Mouse (Mus musculus): ENCODE results near the gene Ece1. TPM values are rescaled to one million over a fixed set of nuclear protein-coding genes. Genes with fewer than 3 reads are reported as not detected.

The Ece1 gene
- total and polyA plus RNA-seq, 3 experiments: under 0.01 to 0.02 TPM; not detected in 1

DNA sequence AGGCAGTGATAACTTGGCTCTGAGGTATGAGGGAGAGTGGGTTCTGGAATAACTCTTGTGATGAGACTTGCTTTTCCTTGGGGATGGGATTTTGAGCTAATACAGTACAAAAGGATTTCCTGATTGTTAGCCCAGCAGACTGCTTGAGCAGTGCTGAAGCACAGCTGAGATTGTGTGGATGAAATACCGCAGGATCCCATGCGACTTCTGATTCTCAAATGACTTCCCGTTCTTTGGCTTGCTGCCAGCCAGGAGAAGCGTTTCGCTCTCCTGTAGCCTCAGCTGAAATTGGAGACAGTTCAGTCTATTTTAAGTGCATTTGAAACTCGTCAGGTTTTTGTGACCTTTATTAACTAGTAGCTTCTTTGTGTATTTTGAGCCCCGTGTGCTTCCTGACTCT lies 138.6 kb downstream of the Ece1 start:
- DNase-seq (ENCODE audit: low spot score) (no peak), ATAC-seq (ENCODE audit: extremely low read depth, insufficient number of reproducible peaks, low FRiP score, poor library complexity, severe bottlenecking) (no peak)
- no peak overlapping the region for H3K4me3 ChIP-seq (ENCODE audit: low read depth, low read length)
- H3K27me3 ChIP-seq (ENCODE audit: insufficient read depth, low read length): no peaks in the 10 kb centered on the region
- TF ChIP-seq GATA1 (IDR thresholded peaks at IDR 0.05; ENCODE audit: borderline replicate concordance, low read length): no peak
- H3K9me3 ChIP-seq (replicated peaks): no peaks in the 10 kb centered on the region
- peaks cover 22% of the 10 kb centered on the region for H3K4me1 ChIP-seq (ENCODE audit: insufficient read depth, low read depth, low read length)
- peaks cover 93% of the 10 kb centered on the region for H3K36me3 ChIP-seq (replicated peaks)

DNA sequence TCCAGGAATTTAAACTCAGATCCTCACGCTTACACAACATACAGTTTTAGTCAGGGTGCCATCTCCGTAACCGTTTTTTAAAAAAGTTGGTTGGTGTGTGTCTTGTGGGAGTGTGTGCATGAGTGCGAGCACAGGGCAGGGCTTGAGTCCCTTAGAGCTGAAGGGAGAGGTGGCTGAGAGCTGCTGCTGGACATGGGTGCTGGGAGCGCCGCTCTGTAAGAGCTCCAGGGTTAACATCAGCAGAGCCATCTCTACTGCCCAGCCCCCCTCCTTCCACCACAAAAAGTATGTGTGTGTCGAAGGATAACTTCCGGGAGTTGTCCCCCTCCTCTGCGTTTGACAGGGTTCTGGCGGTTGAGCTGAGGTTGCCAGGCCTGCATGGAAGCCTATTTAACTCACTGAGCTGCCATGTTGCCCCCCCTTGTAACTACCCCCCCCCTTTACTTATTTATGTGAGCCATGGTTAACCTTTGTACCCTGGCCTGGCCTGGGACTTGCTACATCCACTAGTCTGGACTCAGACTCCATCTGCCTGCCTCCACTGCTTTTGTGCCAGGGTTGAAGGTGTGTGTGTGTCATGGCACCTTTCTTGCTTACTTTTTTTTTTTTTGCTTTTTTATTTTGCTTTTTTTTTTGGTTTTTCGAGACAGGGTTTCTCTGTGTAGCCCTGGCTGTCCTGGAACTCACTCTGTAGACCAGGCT lies 142.0 kb downstream of the Ece1 start:
- ATAC-seq (ENCODE audit: extremely low read depth, insufficient number of reproducible peaks, low FRiP score, poor library complexity, severe bottlenecking): no peak
- no peak for DNase-seq (ENCODE audit: low spot score)
- TF ChIP-seq POLR2AphosphoS5 (IDR thresholded peaks at IDR 0.05; ENCODE audit: insufficient replicate concordance, low read depth, low read length) (no peak), GATA1 (IDR thresholded peaks at IDR 0.05; ENCODE audit: borderline replicate concordance, low read length) (no peak), TAL1 (conservative IDR thresholded peaks at IDR 0.05; ENCODE audit: low read depth, low read length) (no peak), CTCF (IDR thresholded peaks at IDR 0.05; ENCODE audit: low read depth, low read length) (no peak), GATA2 (IDR thresholded peaks at IDR 0.05; ENCODE audit: borderline replicate concordance, low read depth, low read length) (no peak)
- Histone ChIP-seq H3K4me3 (ENCODE audit: low read depth, low read length) (no peak overlapping the region), H3K36me3 (replicated peaks) (peaks cover 89% of the 10 kb centered on the region), H3K27me3 (ENCODE audit: insufficient read depth, low read length) (no peaks in the 10 kb centered on the region), H3K9me3 (replicated peaks) (no peaks in the 10 kb centered on the region), H3K4me1 (ENCODE audit: insufficient read depth, low read depth, low read length) (peaks cover 13% of the 10 kb centered on the region; the same call in 1 of the 2 replicates)

DNA sequence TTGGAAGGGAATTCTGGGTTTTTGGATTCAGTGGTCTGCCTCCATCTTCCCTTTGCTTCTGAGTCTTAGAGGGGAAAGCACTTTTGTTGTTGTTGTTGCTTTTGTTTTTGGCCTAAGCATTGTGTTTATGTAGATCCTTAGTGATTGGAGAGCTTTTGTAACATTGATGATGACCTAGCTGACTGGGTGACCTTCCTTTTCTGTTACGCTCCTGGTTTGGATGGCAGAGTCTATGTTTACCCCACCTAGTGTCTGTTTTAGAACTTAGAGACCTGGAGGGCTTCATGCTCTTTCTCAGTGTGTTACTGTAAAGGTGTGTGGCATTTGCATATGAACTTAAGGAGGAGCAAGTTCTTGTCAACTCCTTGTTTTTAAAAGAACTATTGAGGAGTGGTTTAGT lies 143.7 kb downstream of the Ece1 start:
- peaks cover 86% of the 10 kb centered on the region for H3K36me3 ChIP-seq (replicated peaks)
- no peak overlapping the region for H3K4me3 ChIP-seq (ENCODE audit: low read depth, low read length)
- no peak for ATAC-seq (ENCODE audit: extremely low read depth, insufficient number of reproducible peaks, low FRiP score, poor library complexity, severe bottlenecking)
- no peak for DNase-seq (ENCODE audit: low spot score)
- no peaks in the 10 kb centered on the region for H3K9me3 ChIP-seq (replicated peaks)
- H3K27me3 ChIP-seq (ENCODE audit: insufficient read depth, low read length): no peaks in the 10 kb centered on the region
- no peak for TF ChIP-seq GATA2 (IDR thresholded peaks at IDR 0.05; ENCODE audit: borderline replicate concordance, low read depth, low read length)
- TF ChIP-seq CTCF (IDR thresholded peaks at IDR 0.05; ENCODE audit: low read depth, low read length): no peak
- TF ChIP-seq POLR2AphosphoS5 (IDR thresholded peaks at IDR 0.05; ENCODE audit: insufficient replicate concordance, low read depth, low read length): no peak
- no peak for TF ChIP-seq GATA1 (IDR thresholded peaks at IDR 0.05; ENCODE audit: borderline replicate concordance, low read length)
- H3K4me1 ChIP-seq (ENCODE audit: insufficient read depth, low read depth, low read length): peaks cover 13% of the 10 kb centered on the region; the same call in 1 of the 2 replicates

DNA sequence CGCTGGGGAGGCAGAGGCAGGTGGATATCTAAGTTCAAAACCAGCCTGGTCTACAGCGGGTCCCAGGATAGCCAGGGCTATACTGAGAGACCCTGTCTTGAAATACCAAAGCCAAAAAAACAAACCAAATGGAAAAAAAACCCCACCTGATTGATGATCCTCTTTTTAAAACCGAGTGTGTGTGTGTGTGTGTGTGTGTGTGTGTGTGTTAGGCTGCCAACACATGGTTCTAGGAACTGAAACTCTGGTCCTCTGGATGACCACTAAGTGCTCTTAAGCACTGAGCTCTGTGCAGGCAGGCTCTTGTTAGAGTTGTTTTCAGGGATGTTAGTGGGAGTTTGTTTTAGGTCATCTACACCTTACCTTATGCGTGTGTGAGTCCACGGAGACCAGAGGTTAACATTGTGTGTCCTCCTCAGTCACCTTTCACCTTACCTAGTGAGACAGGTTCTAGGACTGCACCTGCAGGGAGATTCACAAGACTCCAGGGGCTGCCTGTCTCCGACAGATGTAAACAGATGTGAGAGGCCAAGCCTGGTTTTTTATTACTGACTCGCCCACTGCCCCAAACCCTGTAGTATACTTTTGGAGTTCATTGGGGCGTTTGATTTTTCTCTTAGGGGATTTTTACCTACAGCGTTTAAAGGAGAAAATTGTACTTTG lies 145.0 kb downstream of the Ece1 start:
- DNase-seq (ENCODE audit: low spot score): no peak
- peaks cover 88% of the 10 kb centered on the region for H3K36me3 ChIP-seq (replicated peaks)
- H3K4me1 ChIP-seq (ENCODE audit: insufficient read depth, low read depth, low read length): peaks cover 9% of the 10 kb centered on the region; the same call in 1 of the 2 replicates
- TF ChIP-seq GATA2 (IDR thresholded peaks at IDR 0.05; ENCODE audit: borderline replicate concordance, low read depth, low read length) (no peak), POLR2AphosphoS5 (IDR thresholded peaks at IDR 0.05; ENCODE audit: insufficient replicate concordance, low read depth, low read length) (no peak), GATA1 (IDR thresholded peaks at IDR 0.05; ENCODE audit: borderline replicate concordance, low read length) (no peak), CTCF (IDR thresholded peaks at IDR 0.05; ENCODE audit: low read depth, low read length) (no peak), TAL1 (conservative IDR thresholded peaks at IDR 0.05; ENCODE audit: low read depth, low read length) (no peak)
- no peak overlapping the region for H3K4me3 ChIP-seq (ENCODE audit: low read depth, low read length)
- ATAC-seq (ENCODE audit: extremely low read depth, insufficient number of reproducible peaks, low FRiP score, poor library complexity, severe bottlenecking): no peak
- H3K27me3 ChIP-seq (ENCODE audit: insufficient read depth, low read length): no peaks in the 10 kb centered on the region
- no peaks in the 10 kb centered on the region for H3K9me3 ChIP-seq (replicated peaks)

DNA sequence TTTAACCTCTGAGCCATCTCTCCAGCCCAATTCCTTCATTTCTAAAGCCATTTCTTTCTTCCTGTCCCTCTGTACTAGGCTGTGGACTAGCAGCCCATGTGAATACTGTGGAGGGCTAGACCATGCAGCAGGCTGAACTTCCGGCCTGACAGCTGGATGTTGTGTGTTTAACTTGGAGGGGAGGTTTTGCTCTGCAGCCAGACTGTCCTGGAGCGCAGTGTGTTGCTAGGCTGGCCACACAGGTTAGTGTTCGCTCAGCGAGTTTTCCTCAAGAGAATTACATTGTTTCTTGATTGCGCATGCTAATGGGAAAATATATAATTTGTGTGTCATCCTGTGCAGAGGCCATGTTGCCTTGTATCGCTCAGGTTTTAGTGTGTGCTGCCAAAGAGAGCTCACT lies 146.6 kb downstream of the Ece1 start:
- Histone ChIP-seq H3K36me3 (replicated peaks) (peaks cover 88% of the 10 kb centered on the region), H3K4me3 (ENCODE audit: low read depth, low read length) (no peak overlapping the region), H3K9me3 (replicated peaks) (no peaks in the 10 kb centered on the region), H3K4me1 (ENCODE audit: insufficient read depth, low read depth, low read length) (peaks cover 12% of the 10 kb centered on the region; the same call in 1 of the 2 replicates), H3K27me3 (ENCODE audit: insufficient read depth, low read length) (no peaks in the 10 kb centered on the region)
- no peak for DNase-seq (ENCODE audit: low spot score)
- TF ChIP-seq TAL1 (conservative IDR thresholded peaks at IDR 0.05; ENCODE audit: low read depth, low read length) (no peak), GATA1 (IDR thresholded peaks at IDR 0.05; ENCODE audit: borderline replicate concordance, low read length) (no peak), POLR2AphosphoS5 (IDR thresholded peaks at IDR 0.05; ENCODE audit: insufficient replicate concordance, low read depth, low read length) (no peak), GATA2 (IDR thresholded peaks at IDR 0.05; ENCODE audit: borderline replicate concordance, low read depth, low read length) (no peak), CTCF (IDR thresholded peaks at IDR 0.05; ENCODE audit: low read depth, low read length) (no peak)
- no peak for ATAC-seq (ENCODE audit: extremely low read depth, insufficient number of reproducible peaks, low FRiP score, poor library complexity, severe bottlenecking)

DNA sequence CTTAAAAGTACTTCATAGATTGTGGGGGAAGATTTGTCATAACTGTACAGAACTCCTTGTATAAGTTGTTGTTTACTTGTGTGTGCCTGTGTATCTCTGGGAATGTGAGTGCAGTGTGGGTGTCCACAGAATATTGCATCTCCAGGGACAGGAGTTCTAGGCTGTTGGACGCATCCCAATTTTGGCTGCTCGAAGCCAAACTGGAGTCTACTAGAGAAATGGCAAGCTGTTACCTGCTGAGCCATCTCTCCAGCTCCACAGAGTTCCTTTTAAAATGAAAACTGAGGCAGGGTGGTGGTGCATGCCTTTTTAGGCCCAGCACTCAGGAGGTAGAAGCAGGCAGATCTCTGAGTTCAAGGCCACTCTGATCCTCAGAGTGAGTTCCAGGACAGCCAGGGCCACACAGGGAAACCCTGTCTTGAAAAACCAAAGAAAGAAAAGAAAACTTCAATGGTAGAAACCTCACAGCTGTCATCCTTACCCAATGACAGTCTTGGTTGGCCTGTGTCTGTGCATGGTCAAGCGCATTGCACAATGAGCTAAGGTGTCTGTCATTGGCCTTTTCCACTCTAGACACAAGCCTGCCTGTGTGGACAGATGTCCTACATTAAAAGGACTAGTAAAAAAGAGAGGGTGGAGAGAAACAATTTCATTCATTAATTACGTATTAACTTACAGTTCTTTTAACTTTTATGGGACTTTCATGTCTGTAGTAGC lies 147.9 kb downstream of the Ece1 start:
- Histone ChIP-seq H3K9me3 (replicated peaks) (no peaks in the 10 kb centered on the region), H3K27me3 (ENCODE audit: insufficient read depth, low read length) (no peaks in the 10 kb centered on the region), H3K4me3 (ENCODE audit: low read depth, low read length) (no peak overlapping the region), H3K36me3 (replicated peaks) (peaks cover 86% of the 10 kb centered on the region), H3K4me1 (ENCODE audit: insufficient read depth, low read depth, low read length) (peaks cover 16% of the 10 kb centered on the region)
- DNase-seq (ENCODE audit: low spot score) (no peak), ATAC-seq (ENCODE audit: extremely low read depth, insufficient number of reproducible peaks, low FRiP score, poor library complexity, severe bottlenecking) (no peak)
- TF ChIP-seq GATA2 (IDR thresholded peaks at IDR 0.05; ENCODE audit: borderline replicate concordance, low read depth, low read length) (no peak), TAL1 (conservative IDR thresholded peaks at IDR 0.05; ENCODE audit: low read depth, low read length) (no peak), CTCF (IDR thresholded peaks at IDR 0.05; ENCODE audit: low read depth, low read length) (no peak), POLR2AphosphoS5 (IDR thresholded peaks at IDR 0.05; ENCODE audit: insufficient replicate concordance, low read depth, low read length) (no peak), GATA1 (IDR thresholded peaks at IDR 0.05; ENCODE audit: borderline replicate concordance, low read length) (no peak)

All from G1E (cell line).